ENCODE assay signal across 9 mouse cellular contexts in genomic region chr3:90211475-90212398, GRCm38 (mm10). TPM values are rescaled to one million over a fixed set of nuclear protein-coding genes. Genes with fewer than 3 reads are reported as not detected.
DNase-seq lines count a peak whose midpoint lies in the region; ATAC-seq and TF ChIP-seq lines count a peak whose summit lies in the region.
"Had no signal": no experiment of that assay in that cellular context is flagged by ENCODE, and none has a peak within 500 bp of the region (broad histone marks: within the 10 kb centered on the region; RNA-seq: fewer than 3 reads in every experiment).

No protein-coding gene starts in this region.

- 0 out of 2 replicates have a peak, but pooled peaks cover 7% of the 10 kb centered on the region for H3K4me1 ChIP-seq in kidney, postnatal 0 days (replicated peaks; ENCODE audit: insufficient read depth, low read length)
- peaks cover 14% of the 10 kb centered on the region for H3K4me1 ChIP-seq in bone marrow macrophage, adult 2 months (ENCODE audit: control insufficient read depth, insufficient read depth, low read length)
- H3K4me1 ChIP-seq in intestine, embryonic 14.5 days (replicated peaks; ENCODE audit: control insufficient read depth, insufficient read depth, low read length) = peaks cover 21% of the 10 kb centered on the region

- no peak for TF ChIP-seq CTCF in kidney, postnatal 0 days (IDR thresholded peaks at IDR 0.05; ENCODE audit: low read depth)
- TF ChIP-seq CTCF in bone marrow macrophage, adult 2 months (IDR thresholded peaks at IDR 0.05; ENCODE audit: low read depth, low read length) = no peak

- H3K9me3 ChIP-seq in kidney, postnatal 0 days (replicated peaks; ENCODE audit: low read length) = no peaks in the 10 kb centered on the region
- H3K9me3 ChIP-seq in intestine, embryonic 14.5 days (ENCODE audit: control insufficient read depth, low read length) = no peaks in the 10 kb centered on the region

- no peak overlapping the region; the same call in 1 of the 2 replicates for H3K9ac ChIP-seq in kidney, postnatal 0 days (ENCODE audit: low read depth, low read length)
- H3K9ac ChIP-seq in intestine, embryonic 14.5 days (ENCODE audit: low read length) = peak overlapping the region; percentile 96

- peak overlapping the region; percentile 93 for H3K4me2 ChIP-seq in kidney, postnatal 0 days (ENCODE audit: low read length)
- peak overlapping the region; percentile 97 for H3K4me2 ChIP-seq in intestine, embryonic 14.5 days (ENCODE audit: low read length)

- no peak for DNase-seq in kidney, postnatal 0 days (ENCODE audit: low spot score)
- no peak for DNase-seq in kidney, postnatal 14 days
- DNase-seq in intestine, embryonic 14.5 days (ENCODE audit: low spot score) = no peak
- DNase-seq in naive thymus-derived CD4-positive, alpha-beta T cell, adult 2 months (ENCODE audit: low read depth) = peak; percentile 61
- no peak for DNase-seq in adrenal gland, postnatal 4 days (ENCODE audit: low spot score in 2 of 2)
- no peak for DNase-seq in frontal cortex, postnatal 14 days (ENCODE audit: low spot score in 2 of 2)
- DNase-seq: adrenal gland, postnatal 14 days had no signal

- 72% methylated on average over 13 of the region's 13 CpGs for WGBS in kidney, postnatal 0 days
- WGBS in intestine, embryonic 14.5 days = 82% methylated on average over 13 of the region's 13 CpGs

- TF ChIP-seq POLR2A in bone marrow macrophage, adult 2 months (IDR thresholded peaks at IDR 0.05; ENCODE audit: borderline replicate concordance, low read depth, low read length) = no peak

- H3K4me3 ChIP-seq in kidney, postnatal 0 days (replicated peaks; ENCODE audit: low read depth, low read length) = peak overlapping the region; percentile 93
- peak overlapping the region; percentile 68 for H3K4me3 ChIP-seq in bone marrow macrophage, adult 2 months (ENCODE audit: insufficient read depth, low read length)
- peak overlapping the region; percentile 98 for H3K4me3 ChIP-seq in intestine, embryonic 14.5 days (ENCODE audit: low read depth, low read length)

- no peaks in the 10 kb centered on the region for H3K27me3 ChIP-seq in kidney, postnatal 0 days (ENCODE audit: insufficient read depth, low read length)
- no peaks in the 10 kb centered on the region for H3K27me3 ChIP-seq in intestine, embryonic 14.5 days (replicated peaks; ENCODE audit: control insufficient read depth, insufficient read depth, low read length)

- peaks cover 31% of the 10 kb centered on the region for H3K36me3 ChIP-seq in kidney, postnatal 0 days (ENCODE audit: insufficient read depth, low read length)
- H3K36me3 ChIP-seq in intestine, embryonic 14.5 days (ENCODE audit: control insufficient read depth, insufficient read depth, low read length) = peaks cover 53% of the 10 kb centered on the region

- no peak for ATAC-seq in kidney, postnatal 0 days (replicated peaks; ENCODE audit: low FRiP score, low read depth)
- no peak for ATAC-seq in intestine, embryonic 14.5 days (replicated peaks; ENCODE audit: low FRiP score, low TSS enrichment, low read depth)
- no peak for ATAC-seq in granulocyte monocyte progenitor cell, adult 5-6 weeks (replicated peaks; ENCODE audit: poor library complexity, severe bottlenecking)

- H3K27ac ChIP-seq in kidney, postnatal 0 days = no peak overlapping the region
- H3K27ac ChIP-seq in bone marrow macrophage, adult 2 months (ENCODE audit: insufficient read depth, low read depth, low read length) = no peak overlapping the region
- H3K27ac ChIP-seq in intestine, embryonic 14.5 days (ENCODE audit: low read depth) = no peak overlapping the region

RNA-seq across cellular contexts. Expression of gene Rps27, which starts 1.7 kb away (rescaled TPM):
- polyA plus RNA-seq in kidney, postnatal 0 days (2015; fragmentation: Nextera tagmentation; extraction: Ambion mirVana) = 1,751 and 2,362 TPM in 2 replicates
- 946 and 1,891 TPM in 2 replicates for polyA plus RNA-seq in bone marrow macrophage, adult 2 months (2012; ENCODE audit: insufficient read depth, insufficient read length, missing spikeins)
- polyA plus RNA-seq in intestine, embryonic 14.5 days (2014; fragmentation: Nextera tagmentation; extraction: Ambion mirVana) = 2,123 and 2,244 TPM in 2 replicates
- total RNA-seq in granulocyte monocyte progenitor cell, adult 5-6 weeks (2014; fragmentation: Nextera tagmentation) = 6,284 and 6,500 TPM in 2 replicates
- total RNA-seq in granulocyte monocyte progenitor cell, adult 5-6 weeks (2017) = 3,798 and 4,186 TPM in 2 replicates
- 1,000 to 10,000 TPM; 2,496 to 2,695 TPM for total RNA-seq in adrenal gland, postnatal 4 days (2021)

RNA-seq across cellular contexts. Expression of gene Rab13, which starts 1.8 kb away (rescaled TPM):
- polyA plus RNA-seq in kidney, postnatal 0 days (2015; fragmentation: Nextera tagmentation; extraction: Ambion mirVana) = 34.0 and 36.7 TPM in 2 replicates
- 19.0 and 23.2 TPM in 2 replicates for polyA plus RNA-seq in bone marrow macrophage, adult 2 months (2012; ENCODE audit: insufficient read depth, insufficient read length, missing spikeins)
- polyA plus RNA-seq in intestine, embryonic 14.5 days (2014; fragmentation: Nextera tagmentation; extraction: Ambion mirVana) = 10.2 and 12.3 TPM in 2 replicates
- total RNA-seq in granulocyte monocyte progenitor cell, adult 5-6 weeks (2014; fragmentation: Nextera tagmentation) = 1.1 and 1.3 TPM in 2 replicates
- 0.52 and 3.0 TPM in 2 replicates for total RNA-seq in granulocyte monocyte progenitor cell, adult 5-6 weeks (2017)
- total RNA-seq in adrenal gland, postnatal 4 days (2021) = 10 to 100 TPM; 52.7 to 56.4 TPM

RNA-seq across cellular contexts. Expression of gene Jtb, which starts 19.7 kb away (rescaled TPM):
- 153 and 160 TPM in 2 replicates for polyA plus RNA-seq in kidney, postnatal 0 days (2015; fragmentation: Nextera tagmentation; extraction: Ambion mirVana)
- polyA plus RNA-seq in bone marrow macrophage, adult 2 months (2012; ENCODE audit: insufficient read depth, insufficient read length, missing spikeins) = 64.5 and 67.9 TPM in 2 replicates
- 112 and 114 TPM in 2 replicates for polyA plus RNA-seq in intestine, embryonic 14.5 days (2014; fragmentation: Nextera tagmentation; extraction: Ambion mirVana)
- total RNA-seq in granulocyte monocyte progenitor cell, adult 5-6 weeks (2014; fragmentation: Nextera tagmentation) = 85.8 and 89.8 TPM in 2 replicates
- total RNA-seq in granulocyte monocyte progenitor cell, adult 5-6 weeks (2017) = 44.6 and 55.5 TPM in 2 replicates
- total RNA-seq in adrenal gland, postnatal 4 days (2021) = 10 to 100 TPM; 62.8 to 64.6 TPM

RNA-seq across cellular contexts. Expression of gene Creb3l4, which starts 31.6 kb away (rescaled TPM):
- polyA plus RNA-seq in kidney, postnatal 0 days (2015; fragmentation: Nextera tagmentation; extraction: Ambion mirVana) = 4.0 and 5.1 TPM in 2 replicates
- 1.3 and 2.9 TPM in 2 replicates for polyA plus RNA-seq in bone marrow macrophage, adult 2 months (2012; ENCODE audit: insufficient read depth, insufficient read length, missing spikeins)
- polyA plus RNA-seq in intestine, embryonic 14.5 days (2014; fragmentation: Nextera tagmentation; extraction: Ambion mirVana) = 5.8 and 6.9 TPM in 2 replicates
- total RNA-seq in granulocyte monocyte progenitor cell, adult 5-6 weeks (2014; fragmentation: Nextera tagmentation) = not detected in 2 replicates
- not detected in 2 replicates for total RNA-seq in granulocyte monocyte progenitor cell, adult 5-6 weeks (2017)
- under 1 TPM; 0.87 to 0.98 TPM for total RNA-seq in adrenal gland, postnatal 4 days (2021)

RNA-seq across cellular contexts. Expression of gene Slc39a1, which starts 36.2 kb away (rescaled TPM):
- 130 TPM in 2 replicates for polyA plus RNA-seq in kidney, postnatal 0 days (2015; fragmentation: Nextera tagmentation; extraction: Ambion mirVana)
- 155 and 159 TPM in 2 replicates for polyA plus RNA-seq in bone marrow macrophage, adult 2 months (2012; ENCODE audit: insufficient read depth, insufficient read length, missing spikeins)
- 101 and 104 TPM in 2 replicates for polyA plus RNA-seq in intestine, embryonic 14.5 days (2014; fragmentation: Nextera tagmentation; extraction: Ambion mirVana)
- total RNA-seq in granulocyte monocyte progenitor cell, adult 5-6 weeks (2014; fragmentation: Nextera tagmentation) = 26.6 and 35.3 TPM in 2 replicates
- total RNA-seq in granulocyte monocyte progenitor cell, adult 5-6 weeks (2017) = 36.4 and 36.6 TPM in 2 replicates
- 100 to 1,000 TPM; 136 TPM for total RNA-seq in adrenal gland, postnatal 4 days (2021)
